Mouse (Mus musculus): ENCODE data around the gene Clk2.
"Not testable (repeated sequence)": the region's sequence is repeated elsewhere in the genome, so short reads cannot be mapped to it uniquely, and the experiment has no call there.

The Clk2 gene

DNA sequence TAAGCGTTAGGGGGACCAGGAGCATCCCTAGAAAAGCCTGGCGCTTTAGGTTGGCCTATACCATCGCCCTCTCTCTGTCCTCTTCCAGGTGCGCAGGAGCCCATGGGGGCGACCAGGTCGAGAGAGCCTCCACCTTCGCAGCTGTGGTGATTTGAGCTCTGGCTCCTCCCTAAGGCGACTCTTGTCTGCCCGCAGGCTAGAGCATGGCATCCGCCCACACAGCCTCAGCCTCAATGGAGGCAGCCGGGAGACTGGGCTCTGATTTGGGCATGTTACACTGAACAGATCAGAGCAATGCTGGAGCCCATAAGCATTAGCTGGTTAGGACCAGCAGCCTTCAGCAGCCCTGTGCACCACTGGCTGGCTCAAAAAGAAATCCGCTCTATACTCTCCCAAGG lies 23.9 kb downstream of the Clk2 start:
- DNase-seq (ENCODE audit: low read depth): no peak

DNA sequence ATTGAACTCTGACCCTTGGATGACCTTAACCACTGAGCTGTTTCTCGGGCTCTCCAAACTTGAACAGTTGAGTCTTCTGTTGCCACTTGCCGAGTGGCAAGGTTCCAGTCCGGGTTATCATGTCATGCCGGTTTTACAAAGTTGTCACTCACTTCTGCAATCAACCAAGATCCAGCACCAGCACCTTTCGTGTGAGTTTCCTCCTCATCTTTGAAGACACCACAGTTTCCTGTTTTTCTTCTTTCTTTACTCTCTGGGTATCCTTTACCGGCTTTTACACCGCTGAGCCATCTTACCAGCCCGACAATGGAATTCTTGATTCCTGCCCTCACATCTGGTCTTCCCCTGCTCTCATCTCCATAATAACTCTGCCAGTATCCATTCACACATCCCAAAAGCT lies 25.8 kb downstream of the Clk2 start:
- DNase-seq (ENCODE audit: low read depth): peak; percentile 63

DNA sequence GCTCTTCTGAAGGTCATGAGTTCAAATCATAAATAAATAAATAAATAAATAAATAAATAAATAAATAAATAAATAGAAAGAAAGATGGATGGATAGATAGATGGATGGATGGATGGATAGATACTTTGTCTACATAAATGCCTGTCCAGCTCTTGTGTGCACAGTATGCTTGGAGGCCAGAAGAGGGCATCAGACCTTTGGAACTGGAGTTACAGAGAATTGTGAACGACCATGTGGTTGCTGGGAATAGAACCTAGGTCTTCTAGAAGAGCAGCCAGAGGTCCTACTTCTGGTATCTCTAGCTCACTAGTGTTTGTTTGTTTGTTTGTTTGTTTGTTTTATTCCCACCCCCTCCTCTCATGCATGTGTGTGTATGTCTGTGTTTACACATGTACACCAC lies 28.8 kb downstream of the Clk2 start:
- DNase-seq (ENCODE audit: low read depth): peak; percentile 73

DNA sequence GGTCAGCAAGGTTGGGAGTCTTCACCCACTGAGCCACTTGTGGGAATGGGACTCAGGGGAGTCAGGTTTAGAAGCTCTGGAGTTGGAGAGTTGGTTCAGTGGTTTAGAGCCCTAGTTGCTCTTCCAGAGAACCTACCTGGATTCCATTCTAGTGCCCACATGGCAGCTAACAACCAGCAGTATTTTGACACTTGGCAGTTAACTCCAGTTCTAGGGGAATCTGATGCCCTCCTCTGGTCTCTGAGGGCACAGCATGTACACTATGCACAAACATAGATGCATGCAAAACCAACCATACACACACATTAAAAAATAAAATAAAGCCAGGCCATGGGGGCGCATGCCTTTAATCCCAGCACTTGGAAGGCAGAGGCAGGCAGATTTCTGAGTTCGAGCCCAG lies 29.3 kb downstream of the Clk2 start:
- DNase-seq (ENCODE audit: low read depth): peak; percentile 78

DNA sequence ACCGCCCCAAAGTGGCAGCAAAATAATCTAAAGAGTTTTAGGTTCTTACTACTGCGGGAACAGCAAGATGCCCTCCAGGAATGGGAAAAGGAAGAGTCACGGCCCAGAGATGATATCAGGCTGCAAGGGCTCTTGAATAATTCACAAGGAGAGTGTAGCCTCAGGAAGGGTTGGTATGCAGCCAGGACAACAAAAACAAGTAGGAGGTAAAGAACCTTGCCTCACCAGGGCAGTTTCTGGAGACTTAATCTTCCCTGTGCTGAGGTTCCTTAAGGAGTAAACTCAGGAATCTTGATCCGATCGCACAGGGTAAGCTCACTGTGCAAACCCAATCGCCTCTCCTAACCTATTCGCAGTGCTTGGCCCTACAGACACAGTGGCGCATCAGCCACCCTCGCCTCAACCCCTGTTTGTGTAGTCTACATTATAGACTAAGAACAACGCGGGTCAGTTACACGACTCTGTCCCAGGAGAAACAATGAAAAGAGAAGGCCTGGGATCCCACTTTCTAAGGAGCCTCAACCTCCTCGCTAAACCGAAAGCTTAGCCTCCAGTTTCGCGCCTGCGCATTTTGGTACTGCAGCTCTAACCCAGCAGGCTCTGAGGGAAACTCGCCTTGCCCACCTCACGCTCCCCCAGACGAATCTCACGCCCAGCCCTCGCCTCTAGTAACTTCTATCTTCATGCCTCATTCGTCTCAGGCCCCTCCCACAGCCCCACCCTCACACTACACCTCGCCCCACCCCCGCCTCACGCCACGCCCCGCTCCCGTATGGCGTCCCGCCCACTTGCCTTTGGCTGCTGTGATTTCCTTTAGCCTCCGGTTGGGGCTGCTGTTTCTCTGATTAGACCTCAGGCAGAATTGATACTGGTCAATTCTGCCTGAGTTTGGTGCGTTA lies 31.6 kb downstream of the Clk2 start:
- peak; percentile 98 for DNase-seq (ENCODE audit: low read depth)

DNA sequence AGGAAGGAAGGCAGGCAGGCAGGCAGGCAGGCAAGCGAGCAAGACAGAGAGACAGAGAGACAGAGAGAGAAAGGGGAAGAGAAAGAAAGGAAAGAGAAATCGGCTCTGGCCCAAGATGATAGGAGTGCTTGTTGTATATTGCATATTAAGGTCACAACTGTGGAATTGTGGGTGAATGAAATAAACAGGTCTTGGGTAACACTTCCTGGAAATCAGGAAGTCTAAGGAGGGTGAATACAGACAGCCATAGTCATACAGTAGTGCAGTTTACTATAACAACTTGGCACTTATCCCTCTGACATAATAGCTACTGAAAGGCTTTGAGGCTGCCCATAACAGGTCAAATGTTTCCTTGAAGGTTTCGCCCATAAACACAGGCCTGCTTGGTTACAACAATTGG lies 35.2 kb downstream of the Clk2 start:
- peak; percentile 74 for DNase-seq (ENCODE audit: low read depth)

DNA sequence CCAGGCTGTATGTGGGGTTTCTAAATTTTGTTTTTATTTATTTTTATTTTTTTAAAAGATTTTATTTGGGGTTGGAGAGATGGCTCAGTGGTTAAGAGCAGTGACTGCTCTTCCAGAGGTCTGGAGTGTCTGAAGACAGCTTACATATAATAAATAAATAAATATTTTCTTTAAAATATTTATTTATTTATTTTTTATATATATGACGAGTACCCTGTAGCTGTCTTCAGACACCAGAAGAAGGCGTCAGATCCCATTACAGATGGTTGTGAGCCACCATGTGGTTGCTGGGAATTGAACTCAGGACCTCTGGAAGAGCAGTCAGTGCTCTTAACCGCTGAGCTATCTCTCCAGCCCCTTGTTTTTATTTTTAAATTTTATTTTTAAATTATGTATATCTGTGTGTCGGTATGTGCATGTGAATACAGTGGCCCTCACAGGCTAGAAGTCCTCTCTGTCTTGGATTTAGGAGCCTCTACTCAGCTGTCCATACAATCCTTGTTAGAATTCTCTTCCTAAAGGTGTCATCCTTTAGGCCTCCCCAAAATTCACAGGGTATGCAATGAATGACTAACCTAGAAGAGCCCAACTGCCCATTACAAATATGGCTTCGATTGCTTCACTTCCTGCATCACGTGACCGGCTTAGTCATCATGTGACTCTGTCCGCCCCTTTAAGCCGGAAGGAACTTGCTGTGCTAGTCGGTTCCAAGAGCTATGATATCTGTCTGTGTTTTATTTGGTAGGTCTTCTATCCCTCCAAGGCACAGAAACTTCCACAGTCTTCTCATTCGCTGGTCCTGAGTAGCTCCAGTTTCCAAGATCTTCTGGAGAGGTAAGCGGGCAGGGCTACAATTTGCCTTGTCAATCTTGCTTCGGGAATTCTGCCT lies 37.9 kb downstream of the Clk2 start, which contains the start of gene Gba:
Gene Gba, plus strand, starts transcription at position 676 of the 889 bp plus-strand sequence.
- peak; percentile 96 for DNase-seq (ENCODE audit: low read depth)

DNA sequence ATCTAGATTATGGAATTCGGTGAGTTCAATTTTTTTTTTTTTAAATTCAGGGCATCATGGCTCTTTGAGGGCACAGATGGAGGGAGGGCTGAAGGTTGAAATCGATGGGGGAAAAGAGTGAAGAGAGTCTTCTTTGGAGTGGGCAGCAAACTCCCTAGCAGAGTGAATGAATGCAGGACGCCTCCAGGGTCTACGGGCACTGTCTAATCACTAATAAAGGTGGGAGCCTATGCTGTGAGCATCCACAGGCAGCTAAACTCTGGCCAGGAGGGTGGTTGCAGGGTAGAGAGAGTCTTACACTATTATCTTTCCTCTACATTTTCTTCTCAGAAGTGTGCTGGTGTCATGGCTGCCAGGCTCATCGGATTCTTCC lies 38.5 kb downstream of the Clk2 start:
- no peak for DNase-seq (ENCODE audit: low read depth)

DNA sequence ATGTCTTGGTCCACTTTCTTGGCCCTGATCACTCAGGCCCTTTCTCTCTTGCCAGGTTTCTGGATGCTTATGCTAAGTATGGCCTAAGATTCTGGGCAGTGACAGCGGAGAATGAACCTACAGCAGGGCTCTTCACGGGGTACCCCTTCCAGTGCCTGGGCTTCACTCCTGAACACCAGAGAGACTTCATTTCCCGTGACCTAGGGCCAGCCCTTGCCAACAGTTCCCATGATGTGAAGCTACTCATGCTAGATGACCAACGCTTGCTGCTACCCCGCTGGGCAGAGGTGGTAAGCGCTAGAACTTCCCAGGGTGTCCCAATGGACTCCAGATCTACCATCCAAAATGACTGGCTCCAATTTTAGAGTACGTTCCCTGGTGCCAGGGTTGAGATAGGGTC lies 41.5 kb downstream of the Clk2 start:
- no peak for DNase-seq (ENCODE audit: low read depth)

DNA sequence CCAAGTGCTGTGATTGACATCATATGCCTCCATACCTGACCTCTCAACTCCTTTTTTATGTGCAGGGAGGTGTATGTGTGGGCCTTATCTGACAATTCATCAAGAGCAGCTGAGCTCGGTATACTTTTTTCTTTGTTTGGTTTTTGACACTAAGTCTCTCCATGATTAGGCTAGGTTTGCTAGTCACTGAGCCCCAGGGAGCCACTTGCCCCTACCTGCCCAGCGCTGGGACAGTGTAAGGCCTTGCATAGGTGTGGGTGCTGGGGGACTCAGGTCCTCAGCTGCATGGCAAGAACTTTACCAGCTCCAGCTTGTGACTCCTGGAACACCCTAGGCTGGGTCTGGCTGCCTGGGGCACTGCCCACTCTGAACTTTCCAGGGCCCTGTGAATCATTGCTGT lies 42.1 kb downstream of the Clk2 start:
- no peak for DNase-seq (ENCODE audit: low read depth)

DNA sequence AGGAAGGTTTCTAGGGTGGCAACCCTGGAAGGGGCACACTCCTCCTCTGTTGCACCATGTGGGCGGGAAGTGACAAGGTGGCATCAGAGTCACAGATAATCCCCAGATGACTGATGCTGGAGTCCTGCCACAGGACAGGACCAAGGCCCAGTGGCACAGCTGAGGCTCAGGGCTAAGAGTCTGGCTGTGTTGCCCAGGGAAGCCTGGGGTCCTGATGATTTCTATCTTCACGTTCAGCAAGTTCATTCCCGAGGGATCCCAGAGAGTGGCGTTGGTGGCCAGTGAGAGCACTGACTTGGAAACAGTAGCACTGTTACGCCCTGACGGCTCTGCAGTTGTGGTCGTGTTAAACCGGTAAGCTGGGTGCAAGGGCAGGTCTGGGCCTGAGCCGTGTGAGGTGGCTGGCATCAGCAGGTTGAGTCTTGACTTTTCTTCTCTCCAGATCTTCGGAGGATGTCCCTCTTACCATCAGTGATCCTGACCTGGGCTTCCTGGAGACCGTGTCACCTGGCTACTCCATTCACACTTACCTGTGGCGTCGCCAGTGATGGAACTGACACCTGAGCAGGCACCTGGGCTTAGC lies 43.6 kb downstream of the Clk2 start:
- DNase-seq (ENCODE audit: low read depth): no peak

DNA sequence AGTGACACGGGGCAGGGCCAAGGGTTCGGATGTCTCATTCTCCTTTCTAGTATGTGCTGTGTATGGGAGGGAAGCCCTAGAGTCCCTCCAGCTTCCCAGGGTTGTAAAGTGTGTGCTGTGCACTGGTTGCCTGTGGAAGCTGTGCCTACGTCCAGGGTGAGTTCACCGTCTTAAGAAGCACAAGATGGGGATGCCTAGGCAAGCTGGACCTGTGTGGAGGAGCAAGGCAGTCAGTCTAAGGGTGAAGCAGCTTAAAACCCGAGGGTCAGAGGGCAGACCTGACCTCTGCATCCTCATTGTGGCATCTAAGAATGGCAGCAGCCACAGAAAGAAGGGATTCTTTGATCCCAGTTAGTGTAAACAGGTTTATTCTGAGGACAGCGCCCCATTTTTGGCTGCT lies 44.1 kb downstream of the Clk2 start:
- DNase-seq (ENCODE audit: low read depth): no peak

DNA sequence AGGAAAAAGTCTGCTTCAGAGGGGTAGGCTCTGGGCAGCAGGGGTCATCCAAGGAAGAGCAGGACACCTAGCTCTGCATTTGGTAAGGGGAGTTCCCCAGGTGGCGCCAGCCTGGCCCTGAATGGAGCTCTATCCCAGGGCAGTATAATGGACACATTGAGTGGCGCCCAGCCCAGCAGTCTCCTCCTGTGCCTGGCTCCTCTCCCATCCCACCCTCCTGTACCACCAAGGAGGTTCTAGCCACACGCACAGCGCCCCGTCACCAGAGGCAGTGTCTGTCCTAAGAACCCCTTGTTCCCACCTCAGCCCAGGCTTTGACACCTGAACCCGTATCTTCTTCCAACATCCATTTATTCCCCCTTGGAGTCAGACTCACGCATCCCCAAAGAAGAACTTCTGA lies 45.1 kb downstream of the Clk2 start:
- no peak for DNase-seq (ENCODE audit: low read depth)

DNA sequence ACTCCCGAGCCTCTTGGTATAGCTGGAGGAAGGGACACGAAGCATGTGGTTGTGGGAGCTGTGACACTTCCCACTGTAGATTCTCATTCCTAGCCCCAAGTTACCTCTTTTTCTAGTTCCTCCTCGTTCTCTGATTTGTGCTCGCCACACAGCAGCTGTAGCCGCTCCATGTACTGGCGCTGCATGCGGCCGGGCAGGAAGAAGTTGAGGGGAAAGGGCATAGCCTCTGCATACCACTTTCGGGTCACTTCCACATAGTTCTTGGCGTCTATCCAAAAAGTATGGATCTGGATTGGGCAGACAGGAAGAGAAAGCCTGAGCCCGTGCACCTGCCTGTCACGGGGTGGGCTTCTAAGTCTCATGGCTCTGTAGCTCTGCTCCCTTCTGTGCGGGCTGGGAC lies 45.6 kb downstream of the Clk2 start:
- no peak for DNase-seq (ENCODE audit: low read depth)

DNA sequence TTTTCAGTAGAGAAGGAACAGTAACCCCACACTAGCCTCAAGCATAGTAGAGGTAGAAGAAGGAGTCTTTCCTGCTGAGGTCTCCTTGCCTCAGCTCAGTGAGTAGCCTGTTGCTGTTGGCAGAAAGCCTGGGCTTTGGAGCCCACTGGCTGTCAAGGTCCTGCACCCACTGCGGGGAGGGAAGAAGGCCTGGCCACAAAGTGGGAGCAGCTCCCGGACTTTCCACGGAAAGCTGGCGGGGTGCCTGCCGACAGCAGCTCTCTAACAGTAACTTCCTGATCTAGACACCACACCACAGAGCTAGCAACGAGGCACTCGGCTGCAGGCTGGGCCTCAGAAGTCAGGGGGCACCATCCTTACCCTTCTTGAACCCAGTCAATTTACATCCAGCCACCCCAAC lies 46.1 kb downstream of the Clk2 start:
- no peak for DNase-seq (ENCODE audit: low read depth)

DNA sequence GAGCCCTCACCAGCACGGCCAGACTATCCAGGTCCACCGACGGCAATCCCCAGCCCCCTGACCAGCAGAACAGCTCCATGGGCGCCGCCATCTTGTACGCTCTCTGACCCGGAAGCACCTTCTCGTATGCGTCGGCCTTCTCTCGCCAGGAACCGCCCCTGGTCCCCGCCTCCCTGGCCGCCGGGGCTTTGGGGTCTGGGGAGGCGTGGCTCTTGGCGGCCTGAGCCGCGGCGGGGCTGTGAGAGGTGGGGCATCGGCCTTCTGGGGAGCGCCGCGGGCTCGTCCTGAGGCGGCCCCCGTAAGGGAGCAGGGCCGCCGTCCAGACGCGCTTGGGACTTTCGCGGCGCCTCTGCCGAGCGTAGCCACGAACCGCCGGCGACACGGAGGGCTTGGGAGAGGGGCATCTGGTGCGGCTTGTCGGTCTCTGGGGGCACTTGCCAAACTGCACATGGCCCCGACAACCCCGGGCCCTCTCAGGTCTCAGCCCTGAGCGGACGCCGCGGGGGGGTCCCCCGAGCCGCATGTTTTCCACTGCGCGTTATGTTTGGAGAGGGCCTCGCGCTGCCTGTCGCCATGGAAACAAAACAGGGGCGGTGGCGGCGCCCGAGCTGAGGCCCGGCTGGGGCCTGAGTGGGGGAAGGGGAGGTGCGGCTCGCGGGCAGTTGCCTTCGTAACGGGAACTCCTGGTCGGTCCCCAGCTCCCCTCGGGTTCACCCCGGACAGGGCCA lies 49.4 kb downstream of the Clk2 start:
- peak; percentile 92 for DNase-seq (ENCODE audit: low read depth)

DNA sequence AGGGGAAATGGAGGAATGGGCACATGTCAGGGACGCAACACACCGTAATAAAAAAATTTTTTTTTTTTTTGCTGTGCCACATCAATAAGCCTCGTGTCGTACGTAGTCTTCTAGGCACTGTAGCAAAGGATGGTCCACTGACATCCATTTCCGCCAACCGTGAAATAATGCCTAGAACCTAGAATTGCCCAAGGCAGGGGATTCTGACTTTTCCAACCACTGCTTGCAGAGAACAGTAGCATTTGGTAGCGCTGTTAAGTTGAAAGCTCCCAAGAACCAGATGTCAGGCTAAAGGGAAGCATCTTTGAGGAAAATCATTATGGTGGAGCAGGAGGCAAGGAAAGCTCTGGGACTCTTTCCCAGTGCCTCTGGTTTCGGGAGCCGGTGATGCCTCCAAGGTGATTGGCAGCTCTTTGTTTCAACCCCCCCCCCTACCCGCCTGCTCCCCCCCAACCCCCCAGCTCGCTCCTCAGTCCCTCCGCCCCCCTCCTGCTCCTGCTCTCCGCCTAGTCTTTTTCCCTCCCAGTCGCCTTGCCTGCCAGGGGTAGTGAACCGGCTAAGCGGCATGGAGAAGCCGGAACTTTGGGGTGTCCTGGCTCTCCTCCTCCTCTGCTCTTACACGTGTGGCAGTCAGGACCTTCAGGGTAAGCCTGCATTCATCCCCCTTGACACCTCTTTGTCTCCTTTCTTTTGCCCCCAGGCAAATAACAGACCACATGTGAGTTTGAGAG lies 50.3 kb downstream of the Clk2 start, which contains the start of gene Thbs3:
Gene Thbs3, plus strand, starts transcription at position 500 of the 731 bp plus-strand sequence.
- no peak for DNase-seq (ENCODE audit: low read depth)

DNA sequence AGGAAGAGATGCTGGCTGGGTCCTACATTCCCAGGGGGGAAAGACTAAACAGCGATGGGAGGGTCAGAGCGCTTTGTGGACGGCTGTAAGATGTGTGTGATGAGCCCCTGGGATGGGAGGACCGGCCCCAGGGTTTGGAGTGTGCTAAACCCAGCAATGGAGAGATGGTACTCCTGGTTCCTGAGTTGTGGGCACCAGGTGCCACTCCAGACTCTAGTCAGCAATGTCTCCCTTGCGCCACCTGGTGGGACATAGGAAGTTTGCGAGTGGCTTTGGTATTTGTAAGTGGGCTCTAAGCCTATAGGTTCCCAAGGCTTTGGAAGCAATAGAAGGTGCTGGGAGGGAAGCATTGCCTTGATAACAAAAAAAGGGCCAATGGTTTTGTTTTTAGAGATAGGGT lies 51.3 kb downstream of the Clk2 start:
- DNase-seq (ENCODE audit: low read depth): peak; percentile 85

DNA sequence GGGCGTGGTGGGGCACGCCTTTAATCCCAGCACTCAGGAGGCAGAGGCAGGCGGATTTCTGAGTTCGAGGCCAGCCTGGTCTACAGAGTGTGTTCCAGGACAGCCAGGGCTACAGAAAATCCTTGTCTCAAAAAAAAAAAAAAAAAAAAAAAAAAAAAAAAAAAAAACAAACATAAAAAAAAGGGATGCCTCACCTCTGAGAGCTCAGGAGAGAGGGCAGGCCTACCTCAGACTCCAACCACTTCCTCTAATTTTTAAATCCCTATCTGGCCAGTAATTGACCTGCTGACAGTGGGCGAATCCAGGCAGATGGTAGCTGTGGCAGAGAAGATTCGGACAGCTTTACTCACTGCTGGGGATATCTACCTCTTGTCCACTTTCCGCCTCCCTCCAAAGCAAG lies 51.8 kb downstream of the Clk2 start:
- DNase-seq (ENCODE audit: low read depth): not testable (repeated sequence)

DNA sequence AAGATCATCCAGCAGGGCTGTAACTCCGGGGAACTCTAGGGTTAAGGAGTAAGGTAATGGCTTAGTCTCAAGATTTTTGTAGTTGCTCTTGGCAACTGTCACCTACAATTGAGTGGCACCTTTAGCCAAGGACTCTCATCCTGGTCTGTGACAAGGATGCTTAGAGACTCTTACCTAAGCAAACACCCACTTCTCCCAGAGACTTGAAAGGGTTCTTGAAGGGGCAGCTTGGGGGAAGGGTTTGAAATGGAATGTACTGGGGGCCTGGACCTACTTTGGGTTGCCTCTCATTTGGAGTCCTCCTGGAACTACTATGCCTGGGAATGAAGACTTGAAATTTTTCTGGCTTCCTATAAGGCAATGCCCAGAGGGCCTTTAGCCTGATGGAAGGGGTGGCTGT lies 53.7 kb downstream of the Clk2 start:
- DNase-seq (ENCODE audit: low read depth): no peak

DNA sequence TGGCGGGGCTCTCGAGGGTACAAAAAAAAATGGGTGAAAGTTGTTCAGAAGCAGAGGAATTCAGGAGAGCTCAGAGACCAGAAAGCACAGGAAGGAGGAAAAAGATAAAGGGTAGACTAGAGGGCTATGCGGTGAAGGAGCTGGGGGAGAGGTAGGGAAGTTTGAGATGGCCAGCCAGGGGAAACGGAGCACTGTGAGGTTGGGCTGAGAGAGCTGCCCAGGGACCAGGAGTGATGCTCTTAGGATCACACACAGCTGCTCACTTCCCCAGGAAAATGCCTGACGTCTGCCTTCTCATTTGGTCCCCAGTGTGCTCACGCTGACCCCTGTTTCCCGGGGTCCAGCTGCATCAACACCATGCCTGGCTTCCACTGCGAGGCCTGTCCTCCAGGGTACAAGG lies 55.0 kb downstream of the Clk2 start:
- DNase-seq (ENCODE audit: low read depth): no peak
